Mouse (Mus musculus) layer of hippocampus, adult 18-20 months (tissue): ENCODE measurements around the gene Olfr666. TPM values are rescaled to one million over a fixed set of nuclear protein-coding genes. Genes with fewer than 3 reads are reported as not detected.
"Not testable (repeated sequence)": the region's sequence is repeated elsewhere in the genome, so short reads cannot be mapped to it uniquely, and the experiment has no call there.

Source experiments
- DNase-seq, 2 experiments: peaks; one replicate each; pipeline ENCODE4 v3.0.0; 2022; ENCODE audit warnings: low spot score in 2 of 2
- long read RNA-seq: library from polyadenylated mRNA; stranded (forward); transcript quantifications from one replicate; pipeline ENCODE4 v2.0.0, GENCODE M21; 2021
- total RNA-seq, 2 experiments: library from RNA; stranded (reverse); gene quantifications; 2 replicates each; pipeline ENCODE4 v1.2.3; 2021

Gene Olfr666
- not detected for total RNA-seq
- long read RNA-seq, result 0 reads

- DNase-seq, result no peak
These were observed at the start of gene Olfr666 for GRCm38 (mm10) chr7:104895852-104896251. Gene Olfr666 (minus strand): TSS chr7:104895952.

GRCm38 (mm10) chr7:104933940-104934339 lies 38.2 kb upstream of the Olfr666 start, which contains the start of gene Olfr669:
Gene Olfr669 (plus strand): TSS chr7:104934240.
- DNase-seq, result no peak

- DNase-seq, result no peak
These were observed 32.2 kb upstream of the Olfr666 start, which contains the start of gene Olfr668 for GRCm38 (mm10) chr7:104927957-104928356. Gene Olfr668 (minus strand): TSS chr7:104928057.

GRCm38 (mm10) chr7:104921382-104921781 lies 25.6 kb upstream of the Olfr666 start, which contains the start of gene Olfr667:
Gene Olfr667 (minus strand): TSS chr7:104921482.
- no peak for DNase-seq

GRCm38 (mm10) chr7:104877731-104878130 lies 18.0 kb downstream of the Olfr666 start, which contains the start of gene Olfr665:
Gene Olfr665 (plus strand): TSS chr7:104878031.
- DNase-seq, result no peak

GRCm38 (mm10) chr7:104861381-104861780 lies 34.4 kb downstream of the Olfr666 start:
- no peak for DNase-seq

- DNase-seq, result no peak
These were observed 38.1 kb downstream of the Olfr666 start for GRCm38 (mm10) chr7:104857683-104858082.

- DNase-seq, result not testable (repeated sequence)
These were observed 39.0 kb downstream of the Olfr666 start, which contains the start of gene Usp17la for GRCm38 (mm10) chr7:104856709-104857108. Gene Usp17la (plus strand): TSS chr7:104857009.

GRCm38 (mm10) chr7:104855248-104855750 lies 40.5 kb downstream of the Olfr666 start:
- no peak for DNase-seq

- DNase-seq, result not testable (repeated sequence)
These were observed 44.2 kb downstream of the Olfr666 start for GRCm38 (mm10) chr7:104851546-104851945.

GRCm38 (mm10) chr7:104843731-104844287 lies 51.9 kb downstream of the Olfr666 start:
- DNase-seq, result no peak

GRCm38 (mm10) chr7:104842503-104842902 lies 53.2 kb downstream of the Olfr666 start, which contains the start of gene Usp17lb:
Gene Usp17lb (minus strand): TSS chr7:104842603.
- no peak for DNase-seq

Other genes starting within 250 kb of the Olfr666 start
- gene Olfr658, start 248.6 kb downstream of the Olfr666 start, total RNA-seq, result not detected
- not detected for gene Olfr659, start 229.2 kb downstream of the Olfr666 start, total RNA-seq
- not detected for gene Olfr661, start 209.5 kb downstream of the Olfr666 start, total RNA-seq
- gene Usp17le, start 118.5 kb downstream of the Olfr666 start, total RNA-seq, result not detected
- gene Usp17lb, start 53.3 kb downstream of the Olfr666 start, total RNA-seq, result not detected
- not detected for gene Usp17la, start 38.9 kb downstream of the Olfr666 start, total RNA-seq
- gene Olfr665, start 17.9 kb downstream of the Olfr666 start, total RNA-seq, result not detected
- gene Olfr667, start 25.5 kb upstream of the Olfr666 start, total RNA-seq, result not detected
- gene Olfr668, start 32.1 kb upstream of the Olfr666 start, total RNA-seq, result not detected
- not detected for gene Olfr669, start 38.3 kb upstream of the Olfr666 start, total RNA-seq
- gene Olfr670, start 66.7 kb upstream of the Olfr666 start, total RNA-seq, result not detected
- gene Olfr671, start 83.2 kb upstream of the Olfr666 start, total RNA-seq, result not detected
- gene Olfr672, start 106.1 kb upstream of the Olfr666 start, total RNA-seq, result not detected
- gene Olfr675, start 132.5 kb upstream of the Olfr666 start, total RNA-seq, result not detected
- gene Olfr676, start 136.7 kb upstream of the Olfr666 start, total RNA-seq, result not detected
- gene Olfr677, start 155.4 kb upstream of the Olfr666 start, total RNA-seq, result not detected
- gene Olfr678, start 168.5 kb upstream of the Olfr666 start, total RNA-seq, result not detected
- gene Olfr679, start 185.3 kb upstream of the Olfr666 start, total RNA-seq, result not detected
- not detected for gene Olfr680-ps1, start 196.9 kb upstream of the Olfr666 start, total RNA-seq
- gene Olfr681, start 220.9 kb upstream of the Olfr666 start, total RNA-seq, result not detected